Mouse (Mus musculus) heart, embryonic 11.5 days (tissue): ENCODE results near the gene Gm17019. TPM values are rescaled to one million over a fixed set of nuclear protein-coding genes. Genes with fewer than 3 reads are reported as not detected.
"Not testable (repeated sequence)": the region's sequence is repeated elsewhere in the genome, so short reads cannot be mapped to it uniquely, and the experiment has no call there.

ENCODE experiments used
- ATAC-seq: fragments of 200-750 bp; cut with Nextera tagmentation; replicated peaks from 2 replicates; pipeline ENCODE4 v1.8.0; 2017; ENCODE audit warnings: moderate library complexity; ENCODE audit not compliant: insufficient number of reproducible peaks, low FRiP score, low TSS enrichment
- H3K27ac ChIP-seq: fragments of 300-500 bp; sonication (generic); 2 replicates; pipeline ENCODE4 v1.5.1; 2014; ENCODE audit warnings: mild to moderate bottlenecking, low read depth, low read length
- H3K27me3 ChIP-seq: fragments of 300-500 bp; sonication (generic); 2 replicates; pipeline ENCODE4 v1.6.1; 2014; ENCODE audit warnings: mild to moderate bottlenecking, low read length, mixed read lengths; ENCODE audit not compliant: control insufficient read depth, insufficient read depth
- H3K36me3 ChIP-seq: fragments of 300-500 bp; sonication (generic); 2 replicates; pipeline ENCODE4 v1.6.1; 2014; ENCODE audit warnings: mild to moderate bottlenecking, low read length, moderate library complexity, mixed read lengths; ENCODE audit not compliant: control insufficient read depth, insufficient read depth
- H3K4me1 ChIP-seq: fragments of 300-500 bp; sonication (generic); 2 replicates; pipeline ENCODE4 v1.6.1; 2014; ENCODE audit warnings: low read length; ENCODE audit not compliant: control insufficient read depth, insufficient read depth
- H3K4me2 ChIP-seq: fragments of 300-500 bp; sonication (generic); 2 replicates; pipeline ENCODE4 v1.6.1; 2014; ENCODE audit warnings: mild to moderate bottlenecking, moderate library complexity
- H3K4me3 ChIP-seq: fragments of 300-500 bp; sonication (generic); 2 replicates; pipeline ENCODE4 v1.5.1; 2014; ENCODE audit warnings: low read depth, low read length
- H3K9ac ChIP-seq: fragments of 300-500 bp; sonication (generic); 2 replicates; pipeline ENCODE4 v1.6.1; 2014; ENCODE audit warnings: mild to moderate bottlenecking, low read depth, low read length, moderate library complexity
- H3K9me3 ChIP-seq: fragments of 300-500 bp; sonication (generic); replicated peaks from 2 replicates; pipeline ENCODE4 v1.6.1; 2016; ENCODE audit warnings: low read length; ENCODE audit not compliant: control insufficient read depth
- WGBS: fragments of 180-500 bp; shearing (Covaris S2); extraction: QIAGEN DNeasy Blood & Tissue Kit; methylation state at CpG from one replicate; pipeline ENCODE4 v1.1.7; 2014; ENCODE audit not compliant: insufficient replicate concordance; 5-methylcytosine and 5-hydroxymethylcytosine counted together
- polyA plus RNA-seq: library from polyadenylated mRNA; unstranded; fragments of >200 nt; fragmentation: Nextera tagmentation; extraction: Ambion mirVana; gene quantifications from 2 replicates; pipeline ENCODE4 v1.2.1, GENCODE M21; 2014

The Gm17019 gene
- polyA plus RNA-seq, 1 experiment from 2014 or later = not detected

DNA sequence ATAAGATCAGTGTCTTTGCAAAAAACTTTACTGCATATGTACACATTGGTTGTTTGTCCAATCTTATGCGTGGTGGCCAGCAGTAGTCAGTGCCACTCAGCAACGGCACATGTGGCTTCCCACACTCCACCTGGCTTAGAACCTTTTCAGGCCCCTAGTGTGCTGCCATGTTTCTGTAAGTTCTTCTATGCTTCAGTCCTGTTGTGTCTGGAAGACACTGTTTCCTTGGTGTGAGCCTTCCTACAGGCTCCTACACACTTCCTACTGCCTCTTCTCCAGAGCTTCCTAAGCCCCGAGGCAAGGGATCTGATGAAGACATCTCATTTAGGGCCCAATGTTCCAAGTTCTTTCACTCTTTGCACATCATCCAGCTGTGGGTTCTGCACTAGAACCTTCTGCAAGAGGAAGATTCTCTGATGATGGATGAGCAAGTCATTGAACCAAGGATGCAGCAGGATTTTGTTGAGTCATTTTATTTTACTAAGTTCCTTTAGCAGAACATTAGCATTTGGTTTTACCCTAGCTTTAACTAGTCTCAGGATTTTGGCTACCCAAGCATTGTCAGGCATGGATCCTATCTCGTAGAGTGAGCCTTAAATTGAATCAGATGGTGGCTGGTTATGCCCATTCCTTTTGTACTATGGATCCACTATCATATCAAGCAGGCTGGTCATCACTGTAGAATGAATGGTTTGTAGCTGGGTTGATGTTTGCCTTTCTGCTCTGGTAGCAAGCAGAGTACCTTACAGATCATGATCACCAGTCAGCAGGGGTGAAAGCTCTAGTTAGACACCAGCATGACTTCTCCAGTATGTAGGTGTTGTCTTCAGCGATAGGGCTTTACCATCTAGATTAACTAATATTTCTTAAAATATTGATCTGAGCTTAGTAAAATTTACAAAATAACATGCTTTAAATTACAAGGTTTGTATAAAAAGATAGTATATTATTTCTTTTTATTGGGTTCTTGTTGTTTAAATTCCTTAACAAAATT is 27.9 kb downstream of the Gm17019 start:
- ATAC-seq = peak; percentile 83
- WGBS = 69% methylated on average over 5 of the region's 5 CpGs

DNA sequence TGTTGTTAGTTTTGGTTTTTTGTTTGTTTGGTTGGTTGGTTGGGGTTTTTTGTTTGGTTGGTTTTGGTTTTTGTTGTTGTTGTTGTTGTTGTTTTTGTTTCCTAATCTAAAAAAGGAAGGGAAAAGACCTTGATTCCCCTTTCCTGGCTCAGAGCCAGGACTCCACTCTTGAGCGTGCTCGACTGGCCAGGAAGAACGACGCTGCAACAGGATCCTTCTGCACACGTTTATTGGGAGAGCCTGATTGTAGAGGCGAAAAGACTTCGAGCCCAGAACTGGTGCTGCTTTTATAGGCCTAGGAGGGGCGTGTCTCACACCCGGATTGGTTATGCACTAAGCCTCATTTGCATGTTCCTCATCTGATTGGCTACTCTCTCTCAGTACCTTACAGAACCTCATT is 34.7 kb downstream of the Gm17019 start:
- peak; percentile 61 for ATAC-seq
- H3K36me3 ChIP-seq, H3K9me3 ChIP-seq, H3K9ac ChIP-seq, H3K4me1 ChIP-seq, H3K27ac ChIP-seq, H3K4me3 ChIP-seq, H3K4me2 ChIP-seq, H3K27me3 ChIP-seq: not testable (repeated sequence)
- 73% methylated on average over 9 of the region's 9 CpGs for WGBS

More for the DNA sequence above, 27.9 kb downstream of the Gm17019 start:
- H3K36me3 ChIP-seq, H3K4me1 ChIP-seq, H3K27me3 ChIP-seq, H3K9ac ChIP-seq, H3K9me3 ChIP-seq, H3K27ac ChIP-seq, H3K4me2 ChIP-seq, H3K4me3 ChIP-seq: not testable (repeated sequence)

DNA sequence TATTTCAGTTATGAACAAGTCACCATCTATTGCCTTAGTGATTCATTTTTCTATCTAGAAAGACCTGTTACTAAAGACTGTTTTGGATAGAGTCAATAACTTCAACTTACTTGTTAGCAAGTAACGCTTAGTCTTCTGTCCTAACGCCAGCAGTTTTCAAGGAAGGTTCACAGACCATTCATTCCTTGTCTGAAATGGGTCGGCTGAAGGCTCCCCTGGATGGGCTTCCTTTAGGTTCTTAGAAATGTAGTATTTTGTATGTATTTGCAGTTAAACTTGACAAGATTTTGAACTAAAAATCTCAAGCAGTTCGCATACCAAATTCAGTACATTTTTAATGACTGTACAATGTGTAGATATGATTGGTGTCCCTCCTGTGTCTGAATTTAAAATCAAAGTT is 35.2 kb downstream of the Gm17019 start:
- not testable (repeated sequence) for H3K27me3 ChIP-seq, H3K36me3 ChIP-seq, H3K9ac ChIP-seq, H3K4me2 ChIP-seq, H3K4me1 ChIP-seq, H3K4me3 ChIP-seq, H3K27ac ChIP-seq, H3K9me3 ChIP-seq
- 0 out of 2 replicates have a peak, but pooled peaks have one; percentile 26 for ATAC-seq
- 77% methylated on average over 4 of the region's 4 CpGs for WGBS

- H3K4me3 ChIP-seq, H3K9ac ChIP-seq, H3K36me3 ChIP-seq, H3K4me2 ChIP-seq, H3K4me1 ChIP-seq, H3K27me3 ChIP-seq, H3K9me3 ChIP-seq, H3K27ac ChIP-seq: not testable (repeated sequence)
- 72% methylated on average over 6 of the region's 7 CpGs for WGBS
- peak; percentile 67 for ATAC-seq
Measured at GRCm38 (mm10) chr5:14996670-14997249, 36.0 kb downstream of the Gm17019 start.

GRCm38 (mm10) chr5:14994124-14994523 is 38.7 kb downstream of the Gm17019 start:
- H3K27me3 ChIP-seq = not testable (repeated sequence)

DNA sequence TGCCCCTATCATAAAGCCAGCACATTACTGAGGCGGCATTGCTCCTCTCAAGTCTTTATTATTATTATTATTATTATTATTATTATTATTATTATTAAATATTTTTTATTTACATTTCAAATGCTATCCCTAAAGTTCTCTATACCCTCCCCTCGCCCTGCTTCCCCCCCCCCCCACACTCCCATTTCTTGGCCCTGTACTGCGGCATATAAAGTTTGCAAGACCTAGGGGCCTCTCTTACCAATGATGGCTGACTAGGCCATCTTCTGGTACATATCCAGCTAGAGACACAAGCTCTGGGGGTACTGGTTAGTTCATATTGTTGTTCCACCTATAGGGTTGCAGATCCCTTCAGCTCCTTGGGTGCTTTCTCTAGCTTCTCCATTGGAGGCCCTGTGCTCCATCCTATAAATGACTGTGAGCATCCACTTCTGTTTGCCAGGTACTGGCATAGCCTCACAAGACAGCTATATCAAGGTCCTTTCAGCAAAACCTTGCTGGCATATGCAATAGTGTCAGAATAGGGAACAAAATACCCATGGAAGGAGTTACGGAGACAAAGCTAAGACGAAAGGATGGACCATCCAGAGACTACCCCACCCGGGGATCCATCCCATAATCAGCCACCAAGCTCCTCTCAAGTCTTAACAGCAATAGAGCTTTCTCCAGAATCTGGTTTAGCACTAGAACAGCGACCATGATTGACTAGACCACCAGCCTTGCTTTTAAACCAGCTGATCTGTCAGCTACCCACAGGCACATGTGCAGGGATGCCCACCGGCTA is 42.2 kb downstream of the Gm17019 start:
- ATAC-seq = peak; percentile 80
- H3K27ac ChIP-seq, H3K9me3 ChIP-seq, H3K36me3 ChIP-seq, H3K4me3 ChIP-seq, H3K4me2 ChIP-seq, H3K9ac ChIP-seq, H3K4me1 ChIP-seq, H3K27me3 ChIP-seq: not testable (repeated sequence)
- 81% methylated on average over 7 of the region's 8 CpGs for WGBS

More at GRCm38 (mm10) chr5:14994124-14994523, 38.7 kb downstream of the Gm17019 start:
- not testable (repeated sequence) for H3K9me3 ChIP-seq, H3K36me3 ChIP-seq, H3K4me2 ChIP-seq, H3K27ac ChIP-seq, H3K4me3 ChIP-seq, H3K4me1 ChIP-seq, H3K9ac ChIP-seq
- WGBS = 76% methylated on average over 6 of the region's 6 CpGs
- ATAC-seq = peak; percentile 75; the same call in 1 of the 2 replicates

- H3K4me2 ChIP-seq, H3K4me3 ChIP-seq, H3K4me1 ChIP-seq, H3K9ac ChIP-seq, H3K27ac ChIP-seq, H3K27me3 ChIP-seq, H3K36me3 ChIP-seq, H3K9me3 ChIP-seq: not testable (repeated sequence)
- 35% methylated on average over 5 of the region's 6 CpGs for WGBS
- ATAC-seq = peak; percentile 75; the same call in 1 of the 2 replicates
Measured at GRCm38 (mm10) chr5:14986649-14987387, 46.0 kb downstream of the Gm17019 start.
